Mouse (Mus musculus) retina, postnatal 7 days (tissue): ENCODE measurements around the gene Tagap1.
"Not testable (repeated sequence)": the region's sequence is repeated elsewhere in the genome, so short reads cannot be mapped to it uniquely, and the experiment has no call there.

Experiments used
- DNase-seq: peaks from one replicate; pipeline ENCODE4 v3.0.0-alpha.2; 2012; ENCODE audit warnings: low read depth, low spot score

Tagap1 gene

DNA sequence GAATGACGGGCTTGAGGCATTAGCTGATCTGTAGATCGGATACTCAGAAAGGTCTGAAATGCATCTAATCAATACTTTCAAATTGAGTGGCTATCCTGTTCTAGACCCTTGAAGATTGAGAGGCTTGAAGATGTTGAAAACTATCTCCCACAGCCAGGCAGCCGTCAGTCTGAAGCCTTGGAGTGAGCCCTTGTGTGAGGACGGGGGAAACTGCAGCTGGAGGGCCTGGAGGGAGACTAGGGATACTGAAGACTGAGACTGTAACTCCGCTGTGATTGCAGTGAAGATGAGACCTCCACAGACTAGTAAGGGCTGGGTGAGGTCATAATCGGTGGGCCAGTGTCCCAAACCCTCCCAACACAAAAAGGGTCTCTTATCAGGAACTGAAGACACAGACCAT is 1.4 kb upstream of the Tagap1 start:
- DNase-seq = not testable (repeated sequence)

DNA sequence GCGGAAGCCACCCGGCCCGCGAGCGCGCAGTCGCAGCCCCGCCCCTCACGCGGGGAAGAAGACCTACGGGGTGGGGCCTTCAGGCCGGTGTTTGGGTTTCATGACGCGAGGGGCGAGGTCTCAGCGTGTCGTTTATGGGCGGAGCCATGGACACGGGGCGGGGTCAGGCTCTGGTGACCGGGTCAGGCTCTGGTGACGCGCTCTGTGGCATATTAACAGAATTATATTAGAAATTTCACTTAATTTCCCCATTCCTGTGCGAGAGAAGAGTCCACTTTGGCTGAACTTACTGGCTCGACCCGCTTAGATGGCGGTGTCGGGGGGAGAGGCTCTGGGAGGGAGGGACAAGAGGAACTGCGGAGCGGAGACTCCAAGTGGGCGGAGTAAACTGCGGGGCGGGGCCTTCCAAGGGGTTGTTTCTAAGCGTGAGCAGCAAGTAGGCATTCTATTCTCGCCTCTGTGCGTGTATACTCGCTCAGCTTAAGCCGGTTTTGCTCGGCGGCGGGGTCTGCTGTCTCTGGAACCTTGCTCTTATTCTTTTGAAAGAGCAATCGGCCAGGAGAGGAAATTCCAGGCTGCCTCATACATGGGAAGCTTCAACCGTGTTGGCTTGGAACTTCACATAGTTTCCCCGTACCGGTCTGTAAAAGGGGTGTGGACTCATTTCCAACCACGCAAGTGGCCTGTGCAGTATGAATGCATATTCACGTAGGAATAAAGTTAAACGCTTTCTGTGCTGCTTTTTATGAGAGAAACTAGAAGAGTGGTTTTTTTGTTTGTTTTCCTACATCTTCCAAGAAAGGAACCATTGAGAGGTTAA is 435 bp upstream of the Tagap1 start:
- not testable (repeated sequence) for DNase-seq

DNA sequence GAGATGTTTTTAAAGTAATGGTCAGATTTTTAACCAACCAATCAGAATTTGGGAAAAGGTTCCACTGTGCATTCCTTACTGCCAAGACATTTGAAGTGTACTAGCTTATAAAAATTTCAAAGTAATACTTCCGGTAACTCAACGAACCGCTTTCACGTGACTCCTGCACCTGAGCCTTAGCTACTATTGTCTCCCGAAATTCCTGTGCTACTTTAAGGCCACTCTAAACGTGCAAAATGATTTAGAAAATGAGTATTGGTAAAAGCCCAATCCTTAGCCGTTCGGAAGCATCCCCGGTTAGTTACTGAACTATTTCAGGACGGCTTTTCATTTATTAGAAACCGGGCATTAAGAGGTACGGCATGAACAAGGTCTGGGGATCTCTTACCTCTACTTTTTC is 607 bp downstream of the Tagap1 start:
- not testable (repeated sequence) for DNase-seq

DNA sequence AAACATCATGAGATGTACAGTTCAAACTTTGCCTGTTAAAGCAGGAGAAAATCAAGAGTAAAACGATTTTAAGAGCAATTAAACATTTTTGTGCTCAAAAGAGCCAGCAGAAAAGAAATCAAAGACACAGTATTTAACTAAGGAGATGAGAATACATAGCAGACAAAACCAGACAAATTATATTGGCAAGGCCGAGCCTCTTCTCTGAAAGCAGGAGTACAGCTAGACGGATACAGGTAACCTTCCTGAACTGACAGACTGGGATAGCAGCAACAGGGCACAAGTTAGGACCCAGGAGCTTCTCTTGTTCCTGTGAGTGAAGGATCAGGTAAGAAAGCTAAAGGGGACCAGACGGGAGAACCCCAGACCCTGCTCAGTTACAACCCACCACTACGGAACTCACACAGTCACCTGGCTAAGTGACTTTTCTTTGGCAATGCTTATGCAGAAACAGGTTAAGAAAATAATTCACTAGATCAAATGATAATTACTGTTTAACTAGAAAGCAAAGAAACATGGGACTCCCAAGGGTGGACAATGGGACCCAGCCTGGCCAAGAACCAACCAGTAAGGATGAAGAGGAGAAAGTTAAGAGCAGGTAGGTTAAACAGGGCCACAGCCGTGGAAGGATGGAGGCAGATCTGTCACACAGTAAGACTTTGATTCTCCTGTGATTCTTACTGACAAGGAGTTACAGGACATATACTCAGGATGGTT is 1.3 kb downstream of the Tagap1 start:
- DNase-seq = not testable (repeated sequence)

DNA sequence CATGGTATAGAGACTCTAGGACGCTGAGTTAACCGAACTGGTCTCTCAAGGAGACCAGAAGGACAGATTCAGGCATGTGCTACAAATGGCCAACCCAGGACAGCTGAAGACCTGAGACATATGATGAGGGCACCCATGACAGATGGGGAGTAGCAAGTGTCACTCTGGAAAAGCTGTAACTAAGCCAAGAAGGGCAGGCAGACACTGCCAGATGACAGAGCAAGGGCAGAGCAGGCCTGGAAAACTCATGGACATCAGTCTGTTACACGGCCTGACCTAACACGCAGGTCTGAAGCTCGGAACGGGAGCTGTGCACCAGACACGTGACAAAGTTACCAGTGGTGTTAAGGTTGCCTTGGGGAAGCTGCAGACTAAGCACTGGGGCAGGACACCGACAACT is 2.1 kb downstream of the Tagap1 start:
- DNase-seq = not testable (repeated sequence)

DNA sequence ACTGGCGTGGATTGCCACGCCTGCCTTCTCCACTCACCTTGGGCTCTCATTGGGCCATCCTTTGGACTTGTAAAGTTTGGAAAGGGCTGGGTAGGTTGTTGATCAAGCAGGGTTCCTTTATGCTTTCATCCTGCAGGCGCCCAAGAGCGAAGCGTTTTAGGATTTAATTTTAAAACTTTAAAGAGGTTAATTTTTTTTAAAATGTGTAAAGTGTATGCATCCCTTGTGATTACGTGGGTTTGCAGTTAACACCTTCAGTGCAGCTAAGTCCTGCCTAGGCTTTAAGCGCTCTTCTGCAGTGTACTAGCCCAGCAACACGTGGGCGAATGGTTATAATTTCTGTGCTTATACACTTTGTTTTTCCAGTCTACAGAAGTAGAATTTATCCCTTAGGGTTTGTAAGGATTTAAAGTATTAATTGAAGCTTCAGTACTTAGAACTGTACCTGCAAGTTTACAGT is 12.2 kb downstream of the Tagap1 start:
- DNase-seq = not testable (repeated sequence)

DNA sequence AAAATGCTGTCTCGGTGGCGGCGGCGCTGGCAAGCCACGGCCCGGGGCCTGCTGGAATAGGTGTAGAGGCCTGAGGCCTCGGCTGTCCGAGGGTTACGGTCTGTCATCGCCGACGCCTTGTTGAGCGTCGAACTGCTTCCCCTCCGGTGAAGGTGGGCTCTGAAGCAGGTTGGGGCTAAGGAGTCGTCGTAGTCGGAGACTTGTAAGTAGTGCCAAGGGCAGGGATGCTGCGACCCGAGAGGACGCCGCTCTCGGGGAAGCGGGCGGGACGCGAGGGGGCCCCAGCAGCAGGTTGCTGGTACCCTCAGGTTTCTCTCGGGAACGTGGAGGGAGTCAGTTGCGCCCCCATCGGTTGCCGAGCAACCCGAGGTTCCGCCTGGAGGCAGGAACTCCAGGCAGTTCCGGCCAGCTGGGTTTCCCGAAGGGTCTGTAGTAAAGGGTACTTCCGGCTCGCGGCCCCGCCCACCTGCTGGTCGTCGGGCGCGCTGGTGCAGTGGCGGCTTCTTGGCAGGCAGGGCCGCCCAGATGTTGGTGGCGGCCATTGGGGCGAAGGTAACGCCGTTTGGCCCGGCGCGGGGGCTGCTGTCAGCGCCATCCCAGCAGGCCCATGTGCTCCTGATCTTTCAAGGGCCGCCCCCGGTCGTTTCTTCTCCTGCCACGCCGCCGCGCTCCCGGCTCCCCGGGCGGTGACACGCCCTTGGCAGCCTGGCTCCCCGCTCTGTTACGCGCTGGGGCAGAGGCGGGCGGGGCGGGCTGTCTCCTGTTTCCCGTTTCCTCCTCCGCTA is 12.8 kb downstream of the Tagap1 start, which contains the start of gene Rsph3b:
Rsph3b (minus strand) TSS at position 699 of the 785 bp plus-strand sequence.
- DNase-seq = peak; percentile 52

DNA sequence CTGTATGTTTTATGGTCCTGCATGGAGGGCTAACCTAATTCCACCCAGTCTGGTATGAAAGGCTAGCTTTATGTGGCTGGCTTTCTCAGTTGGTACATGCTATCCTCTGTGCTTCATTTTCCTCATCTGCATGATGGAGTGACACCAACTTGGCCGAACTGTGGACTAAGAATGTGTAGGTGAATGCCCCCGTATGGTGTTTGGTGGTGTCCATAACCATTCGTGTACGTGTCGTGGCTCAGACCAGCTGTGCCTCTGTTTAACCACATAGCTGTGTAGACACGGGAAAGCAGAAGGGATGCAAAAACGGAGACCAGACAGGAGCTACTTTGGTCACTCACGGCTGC is 13.3 kb downstream of the Tagap1 start:
- not testable (repeated sequence) for DNase-seq

DNA sequence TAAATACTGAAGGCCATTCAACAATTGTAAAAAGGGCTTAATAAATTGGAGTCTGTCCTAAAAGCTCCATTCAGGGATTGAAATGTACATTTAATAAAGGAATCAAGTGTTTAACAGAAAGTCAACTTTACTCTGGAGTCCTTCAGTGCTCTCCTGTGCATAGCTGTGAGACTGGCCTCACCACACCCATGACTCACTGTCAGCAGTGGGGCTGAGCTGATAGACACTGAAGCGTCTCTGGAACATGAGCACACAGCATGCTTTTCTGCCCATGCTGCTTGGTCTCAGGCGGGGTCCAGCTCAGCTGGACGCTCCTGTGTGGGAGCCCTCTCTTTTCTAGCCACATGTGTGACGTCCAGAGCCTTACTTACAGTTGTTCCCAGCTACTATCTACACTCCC is 18.4 kb downstream of the Tagap1 start:
- not testable (repeated sequence) for DNase-seq

DNA sequence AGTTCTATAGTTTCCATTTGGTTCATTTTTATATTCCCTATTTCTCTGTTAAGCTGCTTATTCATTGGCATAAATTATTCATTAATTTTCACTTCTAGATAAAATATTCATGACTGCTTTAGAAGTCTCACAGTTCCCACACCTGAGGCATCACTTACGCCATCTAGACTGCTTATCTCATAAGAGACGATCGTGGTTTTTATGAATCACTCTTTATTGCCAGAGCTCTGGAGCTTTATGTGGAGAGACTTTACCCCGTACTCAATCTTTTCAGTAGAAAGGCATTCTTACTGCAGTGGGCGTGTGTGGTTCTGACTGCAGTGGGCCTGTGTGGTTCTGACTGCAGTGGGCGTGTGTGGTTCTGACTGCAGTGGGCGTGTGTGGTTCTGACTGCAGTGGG is 29.3 kb downstream of the Tagap1 start:
- not testable (repeated sequence) for DNase-seq

DNA sequence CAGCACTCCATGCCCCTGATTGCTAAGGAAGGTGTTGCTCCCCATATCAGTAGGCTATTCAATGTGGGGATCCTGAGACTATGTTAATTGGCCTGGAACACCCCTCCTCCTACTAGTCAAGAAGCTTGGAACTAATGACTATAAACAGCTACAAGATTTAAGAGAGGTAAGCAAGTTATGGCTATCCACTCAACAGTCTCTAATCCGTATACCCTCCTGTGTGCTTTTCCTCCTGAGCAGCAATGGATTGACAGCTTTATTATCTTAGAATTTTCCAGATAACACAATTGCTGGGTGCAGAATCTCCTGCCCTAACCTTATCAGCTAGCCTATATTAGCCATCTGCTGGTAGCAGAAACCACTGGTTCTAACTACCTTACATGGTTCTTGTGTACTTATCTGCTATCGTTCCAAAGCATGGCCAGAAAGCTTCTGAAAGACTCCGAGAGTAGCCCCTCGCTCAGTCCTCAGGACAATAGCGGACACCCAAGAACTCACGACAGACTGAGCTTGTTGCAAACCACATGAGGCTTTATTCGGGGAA is 40.5 kb downstream of the Tagap1 start:
- not testable (repeated sequence) for DNase-seq

DNA sequence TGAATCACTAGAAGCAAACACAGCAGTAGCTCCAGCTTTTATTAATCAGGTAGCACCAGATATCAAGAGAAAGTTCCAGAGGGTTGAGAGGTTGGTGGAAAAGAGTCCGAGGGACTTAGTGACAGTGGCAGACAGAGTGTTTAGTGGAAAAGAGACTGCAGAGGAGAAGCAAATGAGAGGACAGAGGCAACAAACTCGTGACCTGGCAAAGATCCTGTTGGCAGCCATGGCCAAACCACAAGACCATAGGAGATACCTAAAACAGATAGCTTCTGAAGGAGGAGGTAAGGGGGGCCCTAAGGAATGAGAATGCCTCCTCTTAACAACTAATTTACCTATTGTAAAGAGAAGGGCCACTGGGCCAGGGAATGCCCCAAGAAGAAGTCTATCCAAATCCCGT is 41.6 kb downstream of the Tagap1 start:
- not testable (repeated sequence) for DNase-seq

DNA sequence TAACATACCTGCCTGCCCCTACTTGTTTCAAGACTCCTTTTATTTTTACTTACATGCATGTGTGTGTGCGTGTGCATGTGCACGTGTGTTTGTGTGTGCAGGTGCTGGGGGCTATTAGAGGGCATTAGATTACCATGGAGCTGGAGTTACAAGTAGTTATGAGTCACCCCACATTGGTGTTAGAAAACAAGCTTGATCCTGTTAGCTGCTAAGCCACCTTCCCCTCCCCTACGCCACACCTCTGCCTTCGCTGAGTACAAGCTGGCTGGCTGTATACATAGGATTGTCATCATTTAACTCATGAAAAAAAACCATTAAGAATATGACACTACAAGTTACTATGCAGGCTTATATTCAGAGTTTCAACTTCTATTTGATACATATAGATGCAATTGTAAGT is 45.7 kb downstream of the Tagap1 start:
- DNase-seq = not testable (repeated sequence)

DNA sequence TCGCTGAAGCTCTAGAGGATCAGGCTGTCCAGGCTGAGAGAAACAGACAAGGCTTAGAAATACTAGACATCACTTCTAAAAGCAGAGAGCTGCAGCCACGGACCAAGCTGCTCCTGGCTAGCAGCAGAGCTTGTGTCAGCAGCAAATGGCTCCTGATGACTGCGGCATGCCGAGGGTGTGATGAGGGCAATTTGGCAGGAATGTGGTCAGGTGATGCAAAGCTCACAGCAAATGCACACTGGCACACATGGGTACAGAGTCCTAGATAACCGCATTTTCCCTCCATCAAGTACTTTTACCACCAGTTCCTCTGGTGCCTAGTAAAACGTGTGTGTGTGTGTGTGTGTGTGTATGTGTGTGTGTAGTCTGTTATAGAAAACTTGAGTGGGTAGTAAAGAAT is 46.9 kb downstream of the Tagap1 start:
- DNase-seq = not testable (repeated sequence)
